Mouse (Mus musculus) MEL (cell line): ENCODE measurements at regions not wholly inside any gene's neighbourhood (a gene's known extent, or its start where the extent isn't known, plus 50 kb on each side); places are given as distances from the start of the nearest gene placed in this dataset.

Experiments
- CHD1 ChIP-seq: IDR thresholded peaks from 2 replicates; pipeline ENCODE4 v1.6.1; 2012; ENCODE audit warnings: low read depth, mild to moderate bottlenecking, inconsistent platforms, low read length, improper control_type of control experiment
- CTCF ChIP-seq, 3 experiments: IDR thresholded peaks in 2 of 3; conservative IDR thresholded peaks in 1 of 3; 2 replicates each; pipeline ENCODE4 v1.5.1; 2011 to 2012; ENCODE audit warnings: low read length in 3 of 3, low read depth in 2 of 3, mild to moderate bottlenecking in 2 of 3, improper control_type of control experiment in 1 of 3, inconsistent platforms in 1 of 3, mixed read lengths in 1 of 3, moderate library complexity in 1 of 3; ENCODE audit not compliant: control insufficient read depth in 1 of 3, insufficient read depth in 1 of 3, poor library complexity in 1 of 3, severe bottlenecking in 1 of 3
- ELF1 ChIP-seq: IDR thresholded peaks from 2 replicates; pipeline ENCODE4 v1.6.1; 2014; ENCODE audit warnings: low read depth, mild to moderate bottlenecking, inconsistent platforms, low read length, improper control_type of control experiment, moderate library complexity
- ETS1 ChIP-seq: IDR thresholded peaks from 2 replicates; pipeline ENCODE4 v1.6.1; 2012; ENCODE audit warnings: low read depth, mild to moderate bottlenecking, inconsistent platforms, low read length, improper control_type of control experiment, moderate library complexity
- GATA1 ChIP-seq: IDR thresholded peaks from 2 replicates; pipeline ENCODE4 v1.6.1; 2011; ENCODE audit warnings: low read depth, low read length, improper control_type of control experiment
- POLR2A ChIP-seq, 2 experiments: IDR thresholded peaks; 2 replicates each; pipeline ENCODE4 v1.6.1; 2011 to 2012; ENCODE audit warnings: low read length in 2 of 2, mild to moderate bottlenecking in 2 of 2, control low read depth in 1 of 2, improper control_type of control experiment in 1 of 2, low read depth in 1 of 2, moderate library complexity in 1 of 2; ENCODE audit not compliant: control insufficient read depth in 1 of 2, insufficient read depth in 1 of 2, poor library complexity in 1 of 2
- RAD21 ChIP-seq: IDR thresholded peaks from 2 replicates; pipeline ENCODE4 v1.6.1; 2011; ENCODE audit warnings: mild to moderate bottlenecking, low read depth, low read length, improper control_type of control experiment
- RCOR1 ChIP-seq: IDR thresholded peaks from 2 replicates; pipeline ENCODE4 v1.6.1; 2012; ENCODE audit warnings: low read depth, mild to moderate bottlenecking, inconsistent platforms, low read length, improper control_type of control experiment
- TAL1 ChIP-seq: IDR thresholded peaks from 2 replicates; pipeline ENCODE4 v1.6.1; 2012; ENCODE audit warnings: mild to moderate bottlenecking, inconsistent platforms, low read length, moderate library complexity, mixed read lengths
- UBTF ChIP-seq: IDR thresholded peaks from 2 replicates; pipeline ENCODE4 v1.6.1; 2012; ENCODE audit warnings: low read depth, mild to moderate bottlenecking, inconsistent platforms, low read length, improper control_type of control experiment, moderate library complexity, borderline replicate concordance; ENCODE audit not compliant: insufficient read depth

GRCm38 (mm10) chr11:31461348-31461747 lies 91.5 kb upstream of the Stc2 start:
- TF ChIP-seq CTCF (IDR thresholded peaks at IDR 0.05 in 2 of 3, conservative IDR thresholded peaks at IDR 0.05 in 1 of 3; ENCODE audit: control insufficient read depth in 1 of 3, insufficient read depth in 1 of 3, low read depth in 2 of 3, low read length in 3 of 3, poor library complexity in 1 of 3, severe bottlenecking in 1 of 3) (no peak), RAD21 (no peak), ELF1 (no peak), RCOR1 (no peak), UBTF (no peak), TAL1 (no peak), POLR2A (IDR thresholded peaks at IDR 0.05; ENCODE audit: control insufficient read depth in 1 of 2, insufficient read depth in 1 of 2, low read depth in 1 of 2, low read length in 2 of 2, poor library complexity in 1 of 2) (no peak), GATA1 (no peak), ETS1 (no peak), CHD1 (no peak)
